Mouse (Mus musculus) spleen, postnatal 10 days (tissue): ENCODE results near the gene Pik3r2.

ENCODE experiments used
- DNase-seq, 2 experiments: peaks; one replicate each; pipeline ENCODE4 v3.0.0; 2021 to 2022; ENCODE audit warnings: low spot score in 2 of 2

The Pik3r2 gene

DNA sequence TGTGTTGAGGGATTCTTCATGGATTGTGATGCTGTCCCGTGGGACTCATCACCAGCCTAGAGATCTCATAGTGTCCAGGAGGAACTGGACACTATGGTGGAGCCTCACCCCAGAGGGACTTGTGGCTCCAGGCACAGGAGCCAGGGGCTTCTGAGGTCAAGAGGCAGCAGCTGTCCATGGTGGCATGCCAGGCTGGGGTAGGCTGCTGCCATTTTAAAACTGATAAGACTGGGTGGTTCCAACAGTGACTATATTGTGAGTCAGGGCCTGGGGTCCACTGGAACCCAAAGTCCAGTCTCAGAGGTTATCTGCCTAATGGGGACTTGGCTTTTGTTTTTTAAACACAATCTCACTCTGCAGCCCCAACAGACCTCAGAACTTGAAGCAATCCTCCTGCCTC is 25.3 kb upstream of the Pik3r2 start:
- DNase-seq: no peak

DNA sequence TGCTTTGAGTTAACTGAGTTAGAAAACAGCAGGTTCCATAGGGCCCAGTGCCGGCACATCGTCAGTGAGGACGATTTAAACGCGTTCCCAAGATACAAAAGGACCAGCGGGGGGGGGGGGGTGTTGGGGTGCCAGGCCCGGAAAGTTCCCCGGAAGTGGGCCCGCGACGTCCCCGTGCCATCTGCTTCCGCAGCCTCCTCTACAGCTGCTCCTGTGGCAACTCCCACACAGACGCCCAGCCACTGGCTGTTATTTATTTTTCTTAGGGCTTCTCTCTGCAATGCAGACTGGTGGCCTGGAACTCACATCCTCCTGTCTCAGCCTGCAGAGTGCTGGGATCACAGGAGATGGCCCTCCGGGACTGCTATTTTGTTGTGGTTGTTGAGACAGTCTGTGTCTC is 24.6 kb upstream of the Pik3r2 start:
- no peak for DNase-seq

DNA sequence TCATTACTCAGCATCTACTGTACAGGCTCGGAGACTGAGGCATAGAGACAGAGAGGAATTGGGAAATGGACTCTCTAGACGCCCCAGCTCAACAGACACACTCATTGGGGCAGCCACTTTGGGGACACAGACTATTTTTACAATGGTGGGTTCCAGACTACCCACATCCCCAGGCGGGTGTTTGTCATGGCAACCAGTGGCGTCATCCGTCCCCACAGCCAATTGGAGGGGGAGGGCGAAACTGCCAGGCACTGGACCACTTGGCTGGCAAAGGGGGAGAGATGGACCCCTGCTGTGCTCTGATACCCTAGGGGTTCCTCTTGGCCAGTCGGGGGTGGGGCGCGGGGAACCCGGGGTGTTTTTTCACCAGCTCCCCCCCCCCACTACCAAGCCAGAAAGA is 24.1 kb upstream of the Pik3r2 start:
- DNase-seq: no peak

DNA sequence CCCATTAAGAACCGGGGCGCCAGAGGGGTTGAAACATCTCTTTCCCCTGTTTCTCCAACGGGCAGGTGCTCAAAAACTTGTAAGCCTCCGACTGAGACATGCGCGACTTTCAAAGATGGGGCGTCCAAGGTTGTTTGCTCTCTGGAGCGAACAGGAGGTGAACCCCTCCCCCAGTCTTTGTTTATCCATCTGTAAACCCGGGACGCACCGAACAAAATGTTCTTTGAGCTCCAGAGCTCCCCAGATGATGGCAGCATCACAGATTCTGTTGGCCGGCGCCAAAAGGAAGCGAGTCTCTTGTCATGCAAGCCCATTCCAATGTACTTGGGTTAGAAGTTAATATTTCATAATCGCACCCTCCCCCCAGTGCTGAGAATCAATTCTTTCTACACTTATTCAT is 21.8 kb upstream of the Pik3r2 start:
- no peak for DNase-seq

DNA sequence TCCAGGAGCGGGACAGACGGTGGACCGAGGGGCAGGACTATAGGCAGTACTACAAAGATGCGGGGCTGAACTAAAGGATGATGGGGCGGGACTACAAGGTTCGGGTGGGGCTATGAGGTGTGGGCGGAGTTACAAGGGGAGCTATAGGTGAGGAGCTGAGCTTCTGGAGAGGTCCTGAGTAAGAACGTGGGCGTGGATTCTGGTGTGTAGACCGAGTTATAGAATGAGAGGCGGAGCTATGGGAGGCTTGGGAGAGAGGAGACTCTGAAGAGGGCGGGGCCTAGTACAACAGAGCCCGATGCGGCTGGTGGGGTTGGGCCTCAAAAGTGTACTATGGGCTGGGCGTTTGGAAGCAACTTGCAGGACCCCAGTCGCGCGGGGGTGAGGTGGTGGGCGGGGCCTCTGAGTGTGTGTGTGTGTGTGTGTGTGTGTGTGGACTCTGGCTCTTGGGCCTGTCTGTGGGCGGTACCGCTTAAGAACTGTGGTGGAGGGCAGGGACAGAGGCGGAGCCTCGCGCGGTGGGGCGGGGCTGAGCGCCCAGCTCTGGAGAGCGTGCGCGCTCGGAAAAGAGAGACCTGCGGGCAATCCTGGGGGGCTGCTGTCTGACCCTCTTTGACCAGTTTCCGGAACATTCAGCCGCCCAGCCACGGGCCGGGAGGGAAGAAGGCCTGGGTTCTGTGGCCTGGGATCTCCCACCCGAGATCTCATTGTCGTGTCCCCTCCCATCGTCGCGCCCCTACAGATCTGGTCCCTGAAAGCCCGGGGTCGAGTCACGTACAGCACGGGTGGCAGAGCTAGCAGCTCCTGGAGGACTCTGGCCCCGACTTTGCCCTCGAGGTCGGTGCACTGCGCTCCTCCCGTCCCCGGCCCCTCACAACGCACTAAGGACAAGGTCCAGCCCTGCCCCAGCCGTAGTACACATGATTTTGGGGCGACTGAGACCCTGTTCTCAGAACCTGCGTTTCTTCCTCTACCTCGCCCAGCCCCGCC is 20.9 kb upstream of the Pik3r2 start:
- peak; percentile 77 to 85 for DNase-seq

DNA sequence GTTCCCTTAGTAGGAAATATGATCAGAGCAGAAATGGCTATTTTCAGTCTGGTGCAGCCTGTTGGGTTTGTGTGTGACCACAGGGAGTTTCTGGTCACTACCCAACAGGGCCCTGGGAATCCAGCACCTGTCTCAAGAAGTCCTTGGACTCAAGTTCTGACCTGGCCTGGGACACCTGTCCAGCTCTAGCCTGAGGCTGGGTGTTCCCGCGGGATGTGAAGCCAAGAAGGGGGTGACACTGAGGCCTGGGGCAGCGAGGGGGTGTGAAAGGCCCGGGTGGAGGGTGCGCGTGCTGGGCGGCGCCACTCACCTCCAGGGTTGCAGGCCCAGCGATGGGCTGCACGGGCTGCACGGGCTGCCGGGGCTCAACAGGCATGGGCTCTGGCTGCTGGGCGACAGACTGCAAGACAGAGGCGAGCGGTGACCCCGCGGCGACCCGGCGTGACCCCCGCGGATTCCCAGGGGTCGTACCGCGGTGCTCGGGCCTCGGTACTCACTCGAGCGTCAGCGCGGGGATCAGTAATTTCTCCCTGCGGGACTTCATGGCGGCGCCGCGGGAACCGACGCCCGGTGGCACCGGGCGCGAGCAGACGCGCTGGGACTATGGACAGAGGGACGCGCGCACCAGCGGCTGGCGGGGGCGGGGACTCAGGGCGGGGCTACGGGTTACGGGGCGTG is 20.0 kb upstream of the Pik3r2 start:
- no peak for DNase-seq

DNA sequence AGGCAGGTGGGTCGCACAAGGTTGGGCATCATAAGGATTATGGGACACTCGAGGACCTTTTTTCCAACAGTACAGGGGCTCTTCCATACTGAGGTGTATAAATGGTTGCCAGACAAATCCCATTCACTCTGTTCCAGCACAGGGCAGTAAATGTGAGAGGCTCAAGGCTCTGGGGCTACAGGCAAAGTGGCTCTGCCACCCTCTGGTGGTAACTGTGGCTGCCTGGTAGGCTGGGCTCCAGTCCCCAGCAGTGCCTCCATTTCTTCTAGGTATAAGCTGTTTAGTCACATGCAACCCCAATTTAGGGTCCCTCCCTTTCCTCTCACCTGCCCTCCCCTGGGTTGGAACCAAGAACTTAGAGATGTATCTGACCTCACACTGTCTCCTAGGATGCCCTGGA is 18.9 kb upstream of the Pik3r2 start:
- DNase-seq: no peak

DNA sequence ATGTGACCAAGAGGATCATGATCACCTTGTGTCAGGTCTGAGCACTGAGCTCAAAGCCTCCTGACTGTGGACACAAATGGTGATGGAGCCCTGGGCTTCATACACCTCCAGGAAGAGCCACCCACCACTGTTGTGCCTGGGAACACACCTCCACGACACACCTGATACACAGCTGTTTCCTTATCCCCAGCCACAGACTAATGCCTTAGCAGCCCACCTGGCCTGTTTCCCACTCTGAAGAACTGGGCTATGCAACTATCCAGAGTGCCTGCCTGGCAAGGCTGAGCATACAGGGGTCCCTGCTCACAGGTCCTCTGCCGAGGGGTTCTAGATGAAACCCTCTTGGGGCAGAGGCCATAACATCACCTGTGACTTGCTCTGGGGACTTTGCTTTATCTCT is 17.7 kb upstream of the Pik3r2 start:
- DNase-seq: no peak

DNA sequence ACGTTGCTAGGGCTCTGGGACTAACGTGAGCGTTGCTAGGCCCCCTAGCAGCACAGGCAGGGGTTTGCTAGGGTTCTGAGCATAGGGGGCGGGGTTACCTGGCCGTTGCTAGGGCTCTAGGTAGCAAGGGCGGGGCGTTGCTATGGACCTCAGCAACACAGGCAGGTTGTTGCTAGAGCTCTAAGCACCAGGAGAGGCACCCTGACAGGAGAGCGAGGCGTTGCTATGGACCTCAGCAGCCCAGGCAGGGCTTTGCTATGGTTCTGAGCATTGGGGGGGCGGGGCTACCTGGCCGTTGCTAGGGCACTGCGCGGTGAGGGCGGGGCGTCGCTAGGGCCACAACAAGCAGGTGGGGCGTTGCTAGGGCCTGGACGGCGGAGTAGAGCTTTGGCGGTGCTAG is 16.2 kb upstream of the Pik3r2 start:
- peak in 1 of 2 experiments; percentile 80 for DNase-seq

DNA sequence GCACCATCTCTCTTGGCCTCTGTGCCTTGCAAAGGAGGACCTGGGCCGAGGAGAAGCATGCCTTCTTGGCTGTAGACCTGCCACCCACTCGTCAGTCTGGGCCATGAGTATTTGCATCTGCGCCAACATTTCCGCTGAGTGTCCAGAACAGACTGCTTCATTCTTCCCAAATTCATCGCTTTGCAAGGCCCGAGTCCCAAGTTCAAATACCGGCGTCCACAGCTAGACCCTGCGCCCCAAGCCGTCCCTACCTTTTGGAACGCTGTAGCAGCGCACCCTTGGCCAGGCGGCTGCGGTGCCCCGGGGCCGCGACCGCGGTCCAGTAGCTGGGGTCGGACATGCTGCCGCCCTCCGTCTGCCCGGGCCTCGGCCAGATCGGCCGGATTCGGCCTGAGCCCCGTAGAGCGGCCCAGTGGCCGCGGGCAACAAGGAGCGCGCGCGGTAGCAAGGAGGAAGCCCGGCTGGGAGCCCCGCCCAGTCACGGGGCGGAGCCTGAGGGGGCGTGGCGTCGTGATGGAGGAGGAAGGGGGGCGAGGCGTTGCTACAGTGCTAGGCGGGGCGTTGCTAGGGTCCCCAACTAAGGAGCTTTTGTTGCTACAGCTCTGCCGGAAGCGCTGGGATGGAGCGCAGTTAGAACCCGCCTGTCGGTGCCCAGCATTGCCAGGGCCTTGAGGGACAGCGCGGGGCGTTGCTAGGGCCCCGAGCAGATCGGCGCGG is 15.6 kb upstream of the Pik3r2 start:
- peak; percentile 96 to 97 for DNase-seq

DNA sequence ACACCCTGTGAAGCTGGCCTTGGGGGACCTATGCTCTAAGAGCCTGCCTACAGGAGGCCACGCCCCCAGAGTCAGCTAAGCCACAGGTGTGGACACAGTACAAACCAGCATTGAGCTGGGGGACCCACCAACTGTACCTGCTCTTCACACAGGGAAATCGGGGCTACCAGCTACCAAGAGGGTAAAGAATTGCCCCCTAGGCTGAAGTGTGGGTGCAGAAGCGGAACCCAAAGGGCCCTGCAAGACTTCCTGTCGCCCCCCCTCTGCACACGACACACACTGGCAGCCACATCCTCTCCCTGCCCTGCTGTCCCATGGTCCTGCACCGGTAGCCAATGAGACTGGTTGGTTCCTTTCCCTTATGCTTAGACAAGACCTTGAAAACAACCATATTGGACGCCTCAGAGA is 14.8 kb upstream of the Pik3r2 start:
- DNase-seq: peak in 1 of 2 experiments; percentile 79

DNA sequence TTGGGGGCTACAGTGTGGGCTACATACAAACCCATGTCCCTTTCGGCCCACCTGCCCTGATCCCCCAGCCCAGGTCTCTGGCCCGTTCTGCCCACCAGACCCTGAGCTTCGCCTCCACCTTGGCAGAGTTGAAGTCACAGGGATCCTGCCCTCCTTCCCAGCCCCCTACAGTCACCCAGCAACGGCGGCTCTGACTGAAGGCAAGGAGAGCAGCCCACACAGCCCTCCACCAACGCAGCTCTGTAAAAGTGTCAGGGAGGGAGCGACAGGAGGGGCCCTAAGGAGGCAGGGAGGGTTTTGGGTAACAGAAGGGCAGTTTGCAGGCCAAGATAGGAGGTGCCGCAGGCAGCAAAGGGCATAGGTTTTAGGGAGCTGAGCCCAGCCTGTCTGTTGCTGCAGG is 14.3 kb upstream of the Pik3r2 start:
- DNase-seq: no peak

DNA sequence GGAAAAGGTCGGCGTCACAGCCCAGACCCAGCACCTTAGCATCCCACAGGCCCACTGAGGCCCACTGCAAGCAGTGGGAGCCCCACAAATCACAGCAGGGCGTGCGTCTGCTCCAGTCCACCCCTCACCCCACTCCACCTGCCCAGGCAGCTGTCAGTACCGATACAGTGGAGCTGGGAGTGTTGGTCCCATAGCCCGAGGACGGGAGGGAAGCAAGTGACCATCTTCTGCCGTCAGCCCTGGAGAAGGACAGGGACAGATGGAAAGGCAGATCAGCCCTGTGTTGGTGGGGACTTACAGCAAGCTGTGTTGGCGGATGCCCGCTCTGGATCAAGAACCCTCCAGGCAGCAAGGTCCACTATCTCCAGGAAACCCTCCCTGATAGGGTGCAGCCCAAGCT is 12.5 kb upstream of the Pik3r2 start:
- DNase-seq: no peak

DNA sequence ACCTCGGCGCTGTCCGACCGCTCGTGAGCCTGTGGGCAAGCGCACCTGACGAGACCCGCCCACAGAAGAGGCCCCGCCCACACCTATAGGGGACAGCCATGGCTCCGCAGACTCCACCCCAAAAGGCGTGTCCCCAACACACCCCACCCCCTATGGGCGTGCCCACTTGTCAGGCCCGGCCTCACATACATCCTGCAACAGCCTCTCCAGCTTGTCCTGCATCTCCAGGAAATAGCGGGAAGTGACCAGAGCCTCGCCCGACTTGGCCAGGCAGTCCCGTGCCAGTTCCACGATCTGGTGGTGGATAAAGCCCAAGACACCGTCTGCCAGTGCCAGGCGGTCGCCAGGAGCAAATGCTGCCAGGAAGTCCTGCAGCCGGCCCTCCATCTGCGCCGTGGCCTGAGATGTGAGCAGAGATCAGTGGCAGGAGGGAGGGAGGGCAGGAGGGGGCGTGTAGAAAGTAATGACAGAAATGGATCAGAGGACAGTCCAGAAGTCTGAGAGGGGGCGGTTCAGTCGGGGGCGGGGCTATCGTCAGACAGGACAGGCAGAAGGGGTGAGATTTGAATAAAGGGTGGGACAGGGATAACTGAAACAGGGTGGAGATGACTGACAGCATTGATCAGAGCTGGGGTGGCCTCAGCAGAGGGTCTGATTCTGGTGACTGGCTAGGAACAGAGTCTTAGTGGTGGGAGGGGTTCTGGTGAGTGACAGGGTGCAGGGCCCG is 11.6 kb upstream of the Pik3r2 start:
- DNase-seq: no peak

DNA sequence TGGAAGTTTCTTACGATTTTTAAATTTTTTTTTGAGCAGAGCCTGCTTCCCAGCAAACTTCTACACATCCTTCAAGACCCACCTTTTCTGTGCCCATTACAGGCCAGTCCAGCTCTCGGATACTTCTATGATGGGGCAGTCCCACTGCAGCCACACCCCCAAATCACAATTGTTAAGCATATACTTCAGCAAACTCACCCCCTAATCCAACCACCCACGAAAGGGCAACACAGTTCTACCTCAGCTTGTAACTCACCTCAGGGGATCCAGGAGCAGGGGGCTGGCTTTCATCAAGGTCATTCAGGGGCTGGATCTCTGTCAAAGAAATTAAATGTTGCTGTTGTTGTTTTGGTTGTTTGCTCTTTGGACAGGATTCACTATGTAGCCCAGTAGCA is 10.5 kb upstream of the Pik3r2 start:
- DNase-seq: no peak

DNA sequence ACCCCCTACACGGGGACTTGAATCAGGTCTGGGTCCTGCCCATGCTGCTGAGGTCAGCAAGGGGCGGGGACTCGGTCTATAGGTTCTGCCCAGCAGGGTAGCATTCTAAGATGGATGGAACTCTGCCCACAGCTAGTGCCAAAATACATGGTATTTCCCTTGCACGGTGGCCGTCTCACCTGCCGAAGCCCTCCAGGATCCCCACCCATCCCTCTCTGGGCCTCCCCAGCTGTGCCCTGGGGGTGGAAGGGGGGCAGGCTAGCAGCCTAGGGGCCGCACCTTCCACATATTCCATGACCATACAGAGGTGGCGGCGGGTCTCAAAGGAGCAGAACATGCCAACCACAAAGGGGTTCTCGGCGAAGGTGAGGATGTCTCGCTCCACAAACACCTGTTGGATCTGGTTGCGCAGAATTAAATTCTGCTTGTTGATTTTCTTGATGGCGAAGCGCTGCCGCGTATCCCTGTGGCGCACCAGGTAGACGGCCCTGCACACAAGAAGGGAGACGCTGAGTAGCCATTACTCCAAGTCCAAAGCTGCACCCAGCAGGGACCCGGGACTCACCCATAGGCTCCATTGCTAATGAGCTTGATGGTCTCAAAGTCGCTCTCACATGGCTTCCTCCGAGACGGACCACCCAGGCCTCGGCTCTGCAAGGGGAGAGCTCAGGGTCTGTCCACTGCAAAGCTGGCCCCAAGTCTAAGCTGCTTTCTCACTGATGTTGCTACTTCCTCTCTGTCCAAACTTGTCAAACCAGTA is 10.0 kb upstream of the Pik3r2 start:
- DNase-seq: no peak

DNA sequence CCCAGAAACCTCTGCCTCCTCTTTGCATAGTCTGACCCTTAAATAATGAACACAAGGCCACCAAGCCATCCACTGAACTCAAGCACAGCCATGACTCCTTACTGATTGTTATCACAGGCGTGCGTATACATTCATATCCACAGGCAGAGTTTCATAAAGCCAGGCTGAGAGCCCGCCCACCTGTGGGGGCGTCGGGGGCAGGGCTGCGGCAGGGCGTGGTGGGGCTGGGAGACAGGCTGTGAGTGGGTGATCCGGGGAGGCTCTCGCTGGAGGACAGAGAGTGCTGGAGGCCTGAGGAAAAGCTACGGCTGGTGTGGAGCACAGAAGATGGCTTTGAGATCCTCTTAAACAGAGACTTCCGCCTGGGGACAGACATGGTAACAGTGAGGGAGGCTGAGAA is 3.6 kb upstream of the Pik3r2 start:
- no peak for DNase-seq

DNA sequence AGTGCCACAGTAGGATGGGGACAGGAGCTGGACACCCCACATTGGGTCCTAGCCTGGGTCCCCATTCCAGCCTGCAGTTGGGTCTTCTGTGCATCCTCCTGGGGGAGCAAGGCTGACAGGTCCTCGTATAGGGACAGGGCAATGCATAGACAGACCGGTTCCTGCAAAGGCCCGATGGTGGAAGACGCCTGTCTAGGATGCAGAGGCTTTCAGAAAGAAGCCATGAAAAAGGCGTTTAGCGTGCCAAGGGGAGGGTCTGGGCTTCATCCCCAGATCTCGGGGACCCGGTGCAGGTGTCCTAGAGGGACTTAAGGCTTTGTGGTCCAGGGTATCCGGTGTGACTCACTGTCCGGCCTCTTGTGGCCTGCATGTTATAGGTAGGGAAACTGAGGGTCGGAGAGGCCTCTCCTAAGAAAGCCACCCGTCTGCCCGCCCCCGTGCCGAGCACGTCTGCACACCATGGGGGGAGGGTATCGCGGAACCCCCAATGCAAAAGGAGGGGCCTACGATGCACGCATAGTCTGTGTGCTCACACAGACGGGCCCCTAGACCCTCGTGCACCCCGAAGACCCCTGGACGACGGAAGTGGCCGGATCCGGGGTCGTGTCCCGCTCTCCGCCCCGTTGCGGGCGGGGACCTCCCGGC is 540 bp downstream of the Pik3r2 start:
- no peak for DNase-seq

DNA sequence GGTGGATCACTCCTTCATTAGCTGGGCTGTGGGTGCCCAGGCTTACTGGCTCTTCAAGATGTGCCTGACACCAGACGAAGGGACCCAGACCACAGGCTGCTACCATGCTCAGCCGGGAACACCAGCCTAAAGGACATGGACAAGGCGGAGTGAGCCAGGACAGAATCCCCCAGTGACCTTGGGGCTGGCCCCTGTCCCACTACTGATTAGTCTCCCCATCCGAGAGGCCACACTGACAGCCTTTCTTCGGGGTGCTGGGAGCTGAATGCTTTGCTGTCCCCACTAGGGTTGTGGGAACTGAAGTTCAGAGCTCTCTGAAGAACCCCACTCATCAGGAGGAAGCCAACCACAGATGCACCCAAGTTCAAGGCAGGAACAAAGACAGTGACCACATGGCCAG is 1.3 kb downstream of the Pik3r2 start:
- DNase-seq: no peak

DNA sequence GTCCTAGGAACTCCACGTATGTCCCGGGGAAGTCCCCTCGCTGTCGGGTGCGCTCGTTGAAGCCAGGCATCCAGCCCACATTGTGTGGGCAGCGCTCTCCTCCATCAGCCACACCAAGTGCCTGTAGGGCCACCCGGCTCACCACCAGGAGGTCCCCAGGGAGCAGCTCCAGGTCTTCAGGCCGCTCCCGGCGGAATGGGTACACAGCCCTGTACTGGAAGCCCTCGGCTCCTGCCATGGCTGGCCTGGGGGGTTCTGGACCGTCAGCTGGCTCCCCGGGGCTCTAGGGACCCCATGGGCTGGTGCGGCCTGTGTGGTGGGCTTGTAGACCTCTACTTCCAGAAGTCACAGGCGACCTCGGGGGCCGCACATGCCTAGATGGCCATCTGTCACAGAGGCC is 1.8 kb downstream of the Pik3r2 start:
- no peak for DNase-seq

DNA sequence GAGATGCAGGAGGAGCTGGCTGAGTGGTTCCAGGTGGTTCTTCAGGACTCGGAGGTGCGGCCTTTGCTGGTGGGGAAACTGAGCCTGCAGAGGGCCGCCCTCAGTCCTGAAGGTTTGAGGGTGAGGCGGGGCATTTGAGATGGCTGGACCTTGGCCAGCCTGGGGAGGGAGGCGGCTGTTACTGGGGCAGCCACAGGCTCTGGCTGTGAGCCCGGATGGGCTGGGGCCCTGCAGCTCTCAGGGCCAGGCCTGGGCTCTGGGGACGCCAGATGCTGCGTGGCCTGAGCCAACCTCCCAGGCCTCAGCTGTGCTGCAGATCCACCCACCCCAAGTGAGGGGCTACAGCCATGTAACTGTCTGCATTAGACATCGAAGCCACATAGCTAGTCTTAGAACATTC is 2.7 kb downstream of the Pik3r2 start:
- DNase-seq: no peak
